Mouse (Mus musculus): ENCODE results near the gene Kdm8.

- no peak for TF ChIP-seq EP300 (IDR thresholded peaks at IDR 0.05; ENCODE audit: low read depth)
- TF ChIP-seq CTCF (IDR thresholded peaks at IDR 0.05; ENCODE audit: low read depth), result no peak
These were observed 27.7 kb upstream of the Kdm8 start for GRCm38 (mm10) chr7:125416762-125417161.
